Mouse (Mus musculus) cerebellum, postnatal 25 days (tissue): ENCODE data around the gene Xpo4.
A peak's percentile ranks its signal among the peaks of the same experiment; 100 is the strongest.

Experiments
- DNase-seq, 2 experiments: peaks; one replicate each; pipeline ENCODE4 v3.0.0; 2021; ENCODE audit warnings: mixed read lengths in 2 of 2

The Xpo4 gene

DNA sequence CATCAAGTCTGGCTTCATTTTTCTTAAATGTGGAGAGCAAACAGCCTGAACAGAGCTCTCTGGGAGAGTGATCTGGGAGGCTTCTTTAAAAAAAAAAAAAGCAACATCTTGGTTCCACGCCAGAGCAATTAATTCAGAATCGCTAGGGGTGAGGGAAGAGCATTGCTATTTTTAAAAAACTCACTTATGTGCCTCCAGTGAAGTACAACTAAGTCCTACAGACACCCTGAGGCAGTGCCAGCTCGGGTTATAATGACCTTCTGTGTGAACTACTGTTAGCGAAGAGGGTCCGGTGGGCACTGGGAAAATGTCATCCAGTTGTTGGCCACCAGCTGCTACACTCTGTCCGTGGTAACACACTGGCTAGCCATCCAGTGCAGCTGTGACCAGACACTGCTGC lies 129.6 kb downstream of the Xpo4 start:
- DNase-seq: no peak

DNA sequence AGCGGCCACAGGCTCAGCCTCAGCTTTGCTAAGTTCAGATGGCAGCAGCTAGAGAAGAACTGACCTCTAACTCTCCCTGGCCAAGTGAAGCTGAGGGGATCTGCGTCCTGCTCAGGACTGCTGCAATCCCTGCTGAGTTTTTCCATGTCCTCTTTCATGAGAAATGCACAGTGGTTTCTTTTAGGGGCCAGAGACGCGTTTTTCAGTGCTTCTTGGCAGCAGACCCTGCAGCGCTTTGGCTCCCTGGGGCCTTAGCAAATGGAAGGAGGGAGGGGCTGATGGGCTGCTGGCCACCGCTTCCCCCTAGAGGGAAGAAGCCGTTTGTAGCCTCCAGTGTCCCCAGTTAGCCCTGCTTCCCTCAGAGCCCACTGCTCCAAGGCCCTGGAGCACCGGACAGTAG lies 130.3 kb downstream of the Xpo4 start:
- peak; percentile 61 to 63 for DNase-seq

DNA sequence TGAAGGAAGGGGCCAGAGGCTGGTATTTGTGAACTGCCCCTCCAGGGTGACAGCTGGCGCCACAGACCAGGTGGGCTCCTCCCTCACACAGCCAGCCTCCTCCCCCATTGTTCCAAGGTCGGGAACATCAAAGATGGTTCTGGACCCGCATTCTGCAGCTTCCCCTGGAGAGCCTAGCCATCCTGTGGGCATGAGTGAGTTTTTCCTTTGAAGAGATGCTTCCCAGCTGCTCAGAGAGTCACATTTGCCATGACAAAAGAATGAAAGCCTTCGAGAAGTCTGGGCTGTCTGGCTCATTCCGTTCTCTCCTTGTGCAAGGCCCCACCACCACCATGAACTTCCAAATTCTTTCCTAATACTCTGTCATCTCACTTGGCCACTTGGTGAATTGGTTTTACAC lies 130.9 kb downstream of the Xpo4 start:
- DNase-seq: no peak

DNA sequence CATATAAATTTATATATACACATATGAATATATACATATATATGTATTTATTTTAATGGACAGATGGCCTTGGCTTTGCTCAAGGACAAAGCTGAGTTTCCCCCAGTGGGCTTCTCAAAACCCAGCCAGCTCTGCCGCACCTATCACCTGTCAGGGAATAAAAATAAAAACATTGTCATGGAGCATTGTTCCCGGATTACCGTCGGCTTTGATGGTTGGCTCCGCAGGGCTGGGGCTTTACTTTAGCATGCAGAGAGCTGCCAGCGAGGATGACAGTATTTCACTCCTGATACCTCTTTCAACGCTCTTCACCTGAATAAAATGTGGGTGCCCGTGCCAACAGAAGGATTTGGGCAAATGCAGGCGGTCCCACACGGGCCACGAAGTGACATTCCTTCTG lies 131.4 kb downstream of the Xpo4 start:
- no peak for DNase-seq

DNA sequence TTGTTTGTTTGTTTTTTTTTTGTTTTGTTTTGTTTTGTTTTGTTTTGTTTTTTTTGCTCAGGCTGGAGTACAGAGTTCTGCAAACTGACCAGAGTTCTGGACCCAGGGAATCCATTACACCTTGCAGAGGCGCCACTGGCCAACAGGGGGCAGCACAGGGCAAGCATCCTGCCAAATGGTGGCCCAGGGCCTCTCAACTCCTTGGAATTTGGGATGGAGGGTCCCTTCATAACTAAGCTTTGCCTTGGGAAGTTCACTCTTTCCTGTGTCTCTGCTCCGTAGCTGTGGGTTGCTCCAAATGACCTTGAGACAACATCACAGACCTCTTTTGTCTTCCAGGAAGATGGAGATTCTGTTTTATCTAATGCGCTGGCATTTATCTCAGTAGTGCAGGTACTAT lies 132.0 kb downstream of the Xpo4 start:
- peak; percentile 70 to 82 for DNase-seq

GRCm38 (mm10) chr14:57532577-57532976 lies 132.7 kb downstream of the Xpo4 start:
- no peak for DNase-seq

DNA sequence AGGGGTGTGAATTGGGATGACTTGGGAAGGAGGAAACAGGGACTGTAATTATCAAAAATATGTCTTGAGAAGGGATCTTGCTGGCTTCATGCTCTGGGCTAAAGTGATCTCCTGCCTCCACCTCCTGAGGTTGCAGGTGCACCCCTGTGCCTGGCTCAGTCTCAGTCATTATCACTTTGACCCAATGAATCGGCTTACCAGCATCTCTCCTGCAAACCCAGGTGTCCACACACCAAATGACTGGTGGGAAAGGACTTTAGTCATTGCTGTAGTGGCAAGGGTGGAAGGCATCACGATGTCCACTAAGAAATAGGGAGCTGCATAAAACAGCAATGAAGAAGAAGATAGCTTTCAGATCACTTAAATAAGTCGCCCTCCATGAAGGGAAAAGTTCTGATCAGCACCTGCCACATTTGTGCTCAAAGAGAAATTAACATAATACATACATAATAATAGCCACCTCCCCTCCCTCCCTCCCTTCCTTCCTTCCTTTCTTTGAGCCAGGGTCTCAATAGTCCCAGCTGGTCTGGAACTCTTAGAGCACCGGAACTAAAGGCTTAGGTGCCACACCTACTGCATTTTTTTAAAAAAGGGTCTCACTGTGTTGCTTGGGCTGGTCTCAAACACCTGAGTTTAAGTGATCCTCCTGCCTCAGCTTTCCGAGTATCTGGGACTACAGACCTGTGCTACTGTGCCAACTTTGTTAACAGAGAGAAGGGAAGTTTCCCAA lies 135.3 kb downstream of the Xpo4 start:
- DNase-seq: no peak

- no peak for DNase-seq
These were observed 136.0 kb downstream of the Xpo4 start for GRCm38 (mm10) chr14:57529086-57529785.

- DNase-seq: no peak
These were observed 137.6 kb downstream of the Xpo4 start for GRCm38 (mm10) chr14:57527598-57527997.
